Mouse (Mus musculus): ENCODE results near the gene Xrcc1. TPM values are rescaled to one million over a fixed set of nuclear protein-coding genes. Genes with fewer than 3 reads are reported as not detected.

Xrcc1 gene
- polyA plus RNA-seq, 1 experiment from 2014 or later, result 169 TPM

- under 1% methylated on average over 57 of the region's 57 CpGs for WGBS
These were observed 723 bp downstream of the Xrcc1 start for GRCm38 (mm10) chr7:24546634-24547389.

DNA sequence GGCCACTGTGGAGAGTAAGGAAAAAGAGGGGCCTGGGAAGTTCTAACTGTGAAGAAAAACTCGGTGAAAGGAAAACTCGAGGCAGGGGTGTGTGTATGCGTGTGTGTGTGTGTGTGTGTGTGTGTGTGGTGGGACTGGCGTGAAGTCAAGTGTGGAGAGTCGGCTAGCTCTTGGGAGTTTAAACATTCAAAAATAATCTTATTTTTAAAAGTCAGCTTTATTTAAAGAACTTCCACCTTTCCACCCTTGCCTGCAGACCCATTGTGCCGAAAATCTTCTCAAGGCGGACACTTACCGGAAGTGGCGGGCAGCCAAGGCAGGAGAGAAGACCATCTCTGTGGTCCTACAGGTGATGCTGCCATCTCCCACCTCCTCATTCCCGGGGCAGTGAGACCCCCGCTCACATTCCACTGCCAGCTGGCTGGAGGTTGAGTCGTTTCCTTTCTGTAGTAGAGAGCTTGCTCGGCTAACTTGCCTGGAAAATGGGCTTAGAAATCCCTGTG, 1.5 kb downstream of the Xrcc1 start:
- Histone ChIP-seq H3K36me3 (replicated peaks) (peaks cover 47% of the 10 kb centered on the region), H3K4me3 (peak overlapping the region; percentile 87), H3K27ac (replicated peaks) (peak overlapping the region; percentile 90), H3K9me3 (no peaks in the 10 kb centered on the region), H3K27me3 (replicated peaks; ENCODE audit: low read depth, poor library complexity, severe bottlenecking) (no peaks in the 10 kb centered on the region), H3K4me1 (peaks cover 17% of the 10 kb centered on the region)
- DNase-seq (ENCODE audit: low spot score), result no peak
- 30% methylated on average over 13 of the region's 13 CpGs for WGBS

More at GRCm38 (mm10) chr7:24546634-24547389, 723 bp downstream of the Xrcc1 start:
- Histone ChIP-seq H3K4me1 (peaks cover 17% of the 10 kb centered on the region), H3K9me3 (no peaks in the 10 kb centered on the region), H3K4me3 (peak overlapping the region; percentile 87), H3K27ac (replicated peaks) (peak overlapping the region; percentile 90), H3K27me3 (replicated peaks; ENCODE audit: low read depth, poor library complexity, severe bottlenecking) (no peaks in the 10 kb centered on the region), H3K36me3 (replicated peaks) (peaks cover 39% of the 10 kb centered on the region)
- DNase-seq (ENCODE audit: low spot score), result peak; percentile 100

- no peaks in the 10 kb centered on the region for H3K9me3 ChIP-seq
- no peak overlapping the region for H3K27ac ChIP-seq (replicated peaks)
- H3K4me1 ChIP-seq, result peaks cover 9% of the 10 kb centered on the region
- DNase-seq (ENCODE audit: low spot score), result no peak
- H3K27me3 ChIP-seq (replicated peaks; ENCODE audit: low read depth, poor library complexity, severe bottlenecking), result no peaks in the 10 kb centered on the region
- H3K36me3 ChIP-seq (replicated peaks), result peaks cover 90% of the 10 kb centered on the region
- WGBS, result 87% methylated on average over 12 of the region's 12 CpGs
- H3K4me3 ChIP-seq, result no peak overlapping the region
These were observed 6.1 kb downstream of the Xrcc1 start for GRCm38 (mm10) chr7:24551985-24552759.

GRCm38 (mm10) chr7:24555786-24556185, 9.7 kb downstream of the Xrcc1 start:
- no peak overlapping the region for H3K4me3 ChIP-seq
- no peaks in the 10 kb centered on the region for H3K4me1 ChIP-seq
- H3K27me3 ChIP-seq (replicated peaks; ENCODE audit: low read depth, poor library complexity, severe bottlenecking), result no peaks in the 10 kb centered on the region
- H3K27ac ChIP-seq (replicated peaks), result no peak overlapping the region
- 93% methylated on average over 10 of the region's 10 CpGs for WGBS
- H3K9me3 ChIP-seq, result no peaks in the 10 kb centered on the region
- DNase-seq (ENCODE audit: low spot score), result no peak
- peaks cover 94% of the 10 kb centered on the region for H3K36me3 ChIP-seq (replicated peaks)

DNA sequence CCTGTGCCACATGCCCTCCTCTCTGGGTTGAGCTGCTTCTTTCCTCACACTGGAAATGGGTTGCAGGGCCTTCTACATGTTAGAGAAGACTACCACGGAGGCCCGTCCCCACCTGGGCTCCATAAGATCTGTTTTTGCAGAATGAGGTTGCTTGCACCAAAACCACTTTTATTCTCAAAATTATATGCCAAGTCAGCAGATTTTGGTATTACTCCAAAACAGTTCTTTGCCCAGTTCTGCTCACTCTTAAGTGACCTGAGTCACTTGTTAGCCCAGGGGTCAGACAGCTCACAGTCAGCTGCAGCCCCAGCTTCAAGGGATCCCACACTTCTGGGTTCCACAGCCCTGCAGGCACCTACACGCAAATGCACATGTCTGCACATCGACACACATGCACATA, 15.4 kb downstream of the Xrcc1 start:
- Histone ChIP-seq H3K9me3 (no peaks in the 10 kb centered on the region), H3K27ac (replicated peaks) (no peak overlapping the region), H3K36me3 (replicated peaks) (peaks cover 91% of the 10 kb centered on the region), H3K27me3 (replicated peaks; ENCODE audit: low read depth, poor library complexity, severe bottlenecking) (no peaks in the 10 kb centered on the region), H3K4me1 (no peaks in the 10 kb centered on the region), H3K4me3 (no peak overlapping the region)
- no peak for DNase-seq (ENCODE audit: low spot score)
- WGBS, result 90% methylated on average over 4 of the region's 4 CpGs

DNA sequence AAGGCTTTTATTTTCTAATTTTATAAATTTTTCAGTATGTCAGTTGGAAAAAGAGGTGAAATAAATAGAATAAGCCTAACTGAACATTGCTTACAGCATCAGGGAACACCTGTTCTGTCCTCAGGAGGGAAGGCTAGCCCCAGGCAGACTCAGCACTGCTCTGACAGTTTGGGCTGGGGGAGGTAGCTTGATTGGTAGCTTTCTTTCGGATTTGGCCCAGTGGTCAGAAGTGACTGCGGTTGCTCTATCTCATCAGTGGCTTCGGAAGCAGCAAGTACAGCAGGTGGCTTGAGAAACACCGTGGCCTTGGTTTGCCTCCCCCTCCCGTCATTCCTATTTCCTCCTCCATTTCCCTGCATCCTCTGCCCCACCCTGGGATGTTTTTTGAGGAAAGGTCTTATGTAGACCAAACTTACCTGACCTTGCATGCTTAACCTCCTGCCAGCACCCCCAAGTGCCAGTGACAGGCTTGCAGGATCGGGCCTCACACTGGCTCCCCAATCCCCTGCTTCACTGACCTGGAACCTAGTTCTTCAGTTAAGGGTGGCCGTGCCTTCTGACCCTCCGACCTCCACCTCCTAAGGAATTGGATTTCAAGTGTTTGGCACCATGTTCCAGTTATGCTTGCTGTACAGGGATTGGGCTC, 17.2 kb downstream of the Xrcc1 start:
- Histone ChIP-seq H3K27me3 (replicated peaks; ENCODE audit: low read depth, poor library complexity, severe bottlenecking) (no peaks in the 10 kb centered on the region), H3K36me3 (replicated peaks) (peaks cover 97% of the 10 kb centered on the region), H3K27ac (replicated peaks) (no peak overlapping the region), H3K9me3 (no peaks in the 10 kb centered on the region), H3K4me1 (no peaks in the 10 kb centered on the region), H3K4me3 (no peak overlapping the region)
- WGBS, result 88% methylated on average over 8 of the region's 8 CpGs
- no peak for DNase-seq (ENCODE audit: low spot score)

DNA sequence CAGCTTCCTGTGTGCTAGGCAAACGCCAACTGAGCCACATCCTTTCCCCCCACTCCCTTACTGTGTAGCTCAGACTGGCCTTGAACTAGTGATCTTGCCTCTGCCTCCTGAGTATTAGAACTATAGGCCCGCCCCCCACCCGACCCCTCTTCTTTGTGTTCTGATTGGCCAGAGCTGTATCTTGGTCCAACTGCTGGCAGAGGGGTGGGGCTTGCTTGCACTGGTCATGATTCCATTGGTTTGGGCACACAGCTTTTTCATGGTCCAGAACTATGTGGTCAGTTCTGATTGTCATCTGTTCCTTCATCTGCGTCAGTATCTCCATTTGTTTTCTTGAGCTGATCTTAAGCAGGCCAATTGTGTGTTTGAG, 17.7 kb downstream of the Xrcc1 start:
- no peaks in the 10 kb centered on the region for H3K27me3 ChIP-seq (replicated peaks; ENCODE audit: low read depth, poor library complexity, severe bottlenecking)
- H3K36me3 ChIP-seq (replicated peaks), result peaks cover 97% of the 10 kb centered on the region
- WGBS, result 85% methylated on average over 4 of the region's 4 CpGs

GRCm38 (mm10) chr7:24564607-24565265, 18.6 kb downstream of the Xrcc1 start:
- H3K27ac ChIP-seq (replicated peaks), result no peak overlapping the region
- H3K27me3 ChIP-seq (replicated peaks; ENCODE audit: low read depth, poor library complexity, severe bottlenecking), result no peaks in the 10 kb centered on the region
- H3K36me3 ChIP-seq (replicated peaks), result peaks cover 96% of the 10 kb centered on the region
- DNase-seq (ENCODE audit: low spot score), result peak; percentile 71
- no peaks in the 10 kb centered on the region for H3K9me3 ChIP-seq
- 64% methylated on average over 6 of the region's 6 CpGs for WGBS
- H3K4me3 ChIP-seq, result no peak overlapping the region
- no peaks in the 10 kb centered on the region for H3K4me1 ChIP-seq

More for the DNA sequence above, 17.7 kb downstream of the Xrcc1 start:
- H3K27ac ChIP-seq (replicated peaks), result no peak overlapping the region
- H3K4me1 ChIP-seq, result no peaks in the 10 kb centered on the region
- no peak for DNase-seq (ENCODE audit: low spot score)
- no peak overlapping the region for H3K4me3 ChIP-seq
- H3K9me3 ChIP-seq, result no peaks in the 10 kb centered on the region

GRCm38 (mm10) chr7:24565627-24566026, 19.5 kb downstream of the Xrcc1 start:
- H3K4me1 ChIP-seq, result no peaks in the 10 kb centered on the region
- no peak overlapping the region for H3K27ac ChIP-seq (replicated peaks)
- no peak for DNase-seq (ENCODE audit: low spot score)
- no peaks in the 10 kb centered on the region for H3K27me3 ChIP-seq (replicated peaks; ENCODE audit: low read depth, poor library complexity, severe bottlenecking)
- H3K9me3 ChIP-seq, result no peaks in the 10 kb centered on the region
- no peak overlapping the region for H3K4me3 ChIP-seq
- peaks cover 96% of the 10 kb centered on the region for H3K36me3 ChIP-seq (replicated peaks)
- 94% methylated on average over 11 of the region's 11 CpGs for WGBS

- Histone ChIP-seq H3K27ac (replicated peaks) (no peak overlapping the region), H3K9me3 (no peaks in the 10 kb centered on the region), H3K27me3 (replicated peaks; ENCODE audit: low read depth, poor library complexity, severe bottlenecking) (no peaks in the 10 kb centered on the region), H3K36me3 (replicated peaks) (peaks cover 96% of the 10 kb centered on the region), H3K4me3 (no peak overlapping the region), H3K4me1 (no peaks in the 10 kb centered on the region)
- WGBS, result 94% methylated on average over 9 of the region's 9 CpGs
- no peak for DNase-seq (ENCODE audit: low spot score)
These were observed 20.1 kb downstream of the Xrcc1 start for GRCm38 (mm10) chr7:24566206-24566605.

DNA sequence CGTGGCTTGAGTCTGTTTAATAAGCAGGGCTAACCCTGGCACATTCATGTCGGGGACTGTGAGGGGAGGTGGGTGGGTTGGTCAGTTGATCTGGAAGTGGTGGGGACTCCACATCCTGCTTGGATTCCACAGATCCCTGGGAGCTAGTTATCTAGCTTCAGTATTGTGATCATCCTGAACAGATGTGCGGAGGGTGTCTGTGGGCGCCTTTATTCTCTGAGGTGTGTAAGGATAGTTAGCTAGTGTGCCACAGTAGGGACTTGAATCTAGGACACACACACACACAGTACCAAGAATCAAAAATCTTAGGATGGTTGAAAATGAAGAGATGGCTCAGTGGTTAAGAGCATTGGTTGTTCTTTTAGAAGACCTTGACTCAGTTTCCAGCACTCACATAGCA, 22.4 kb downstream of the Xrcc1 start:
- H3K4me3 ChIP-seq, result no peak overlapping the region
- peaks cover 96% of the 10 kb centered on the region for H3K36me3 ChIP-seq (replicated peaks)
- DNase-seq (ENCODE audit: low spot score), result no peak
- 89% methylated on average over 4 of the region's 4 CpGs for WGBS
- H3K27me3 ChIP-seq (replicated peaks; ENCODE audit: low read depth, poor library complexity, severe bottlenecking), result no peaks in the 10 kb centered on the region
- H3K9me3 ChIP-seq, result 0 out of 2 replicates have a peak, but pooled peaks cover 4% of the 10 kb centered on the region
- H3K4me1 ChIP-seq, result peaks cover 4% of the 10 kb centered on the region
- no peak overlapping the region for H3K27ac ChIP-seq (replicated peaks)

GRCm38 (mm10) chr7:24571071-24571470, 25.0 kb downstream of the Xrcc1 start:
- Histone ChIP-seq H3K27ac (replicated peaks) (no peak overlapping the region), H3K36me3 (replicated peaks) (peaks cover 82% of the 10 kb centered on the region), H3K4me3 (no peak overlapping the region), H3K27me3 (replicated peaks; ENCODE audit: low read depth, poor library complexity, severe bottlenecking) (no peaks in the 10 kb centered on the region), H3K9me3 (0 out of 2 replicates have a peak, but pooled peaks cover 4% of the 10 kb centered on the region), H3K4me1 (peaks cover 12% of the 10 kb centered on the region)
- 82% methylated on average over 4 of the region's 4 CpGs for WGBS
- DNase-seq (ENCODE audit: low spot score), result no peak
